Mouse (Mus musculus) embryo, embryonic 11.5 days (tissue): ENCODE measurements at regions not wholly inside any gene's neighbourhood (a gene's known extent, or its start where the extent isn't known, plus 50 kb on each side); places are given as distances from the start of the nearest gene placed in this dataset.

Experiments
- DNase-seq: peaks from one replicate; pipeline ENCODE4 v3.0.0-alpha.2; 2012; ENCODE audit warnings: low read depth, low spot score

- peak; percentile 62 for DNase-seq
Measured at GRCm38 (mm10) chr4:62755237-62755900, 195.7 kb downstream of the Rgs3 start.

GRCm38 (mm10) chr4:62756721-62757206 is 197.1 kb downstream of the Rgs3 start:
- DNase-seq = no peak

- no peak for DNase-seq
Measured at GRCm38 (mm10) chr4:62760748-62761604, 201.3 kb downstream of the Rgs3 start.

- peak; percentile 60 for DNase-seq
Measured at GRCm38 (mm10) chr4:62761672-62762071, 202.0 kb downstream of the Rgs3 start.

- peak; percentile 68 for DNase-seq
Measured at GRCm38 (mm10) chr4:62763990-62764389, 201.4 kb upstream of the Zfp618 start.

- DNase-seq = no peak
Measured at GRCm38 (mm10) chr4:62769469-62770234, 195.7 kb upstream of the Zfp618 start.

- no peak for DNase-seq
Measured at GRCm38 (mm10) chr4:62775005-62775609, 190.3 kb upstream of the Zfp618 start.

- DNase-seq = no peak
Measured at GRCm38 (mm10) chr4:62776881-62777280, 188.5 kb upstream of the Zfp618 start.

- DNase-seq = no peak
Measured at GRCm38 (mm10) chr4:62777436-62777835, 187.9 kb upstream of the Zfp618 start.

- DNase-seq = no peak
Measured at GRCm38 (mm10) chr4:62778621-62779020, 186.8 kb upstream of the Zfp618 start.

- DNase-seq = peak; percentile 87
Measured at GRCm38 (mm10) chr4:62780409-62780808, 185.0 kb upstream of the Zfp618 start.

- no peak for DNase-seq
Measured at GRCm38 (mm10) chr4:62780837-62781236, 184.5 kb upstream of the Zfp618 start.

GRCm38 (mm10) chr4:62781309-62781800 is 184.0 kb upstream of the Zfp618 start:
- no peak for DNase-seq

GRCm38 (mm10) chr4:62785711-62786110 is 179.7 kb upstream of the Zfp618 start:
- no peak for DNase-seq

GRCm38 (mm10) chr4:62789696-62790095 is 175.7 kb upstream of the Zfp618 start:
- no peak for DNase-seq

- DNase-seq = no peak
Measured at GRCm38 (mm10) chr4:62793582-62793981, 171.8 kb upstream of the Zfp618 start.

GRCm38 (mm10) chr4:62795538-62795937 is 169.8 kb upstream of the Zfp618 start:
- DNase-seq = no peak

- DNase-seq = no peak
Measured at GRCm38 (mm10) chr4:62799923-62800322, 165.4 kb upstream of the Zfp618 start.

GRCm38 (mm10) chr4:62805841-62806240 is 159.5 kb upstream of the Zfp618 start:
- DNase-seq = no peak

- DNase-seq = no peak
Measured at GRCm38 (mm10) chr4:62806786-62807185, 158.6 kb upstream of the Zfp618 start.

- no peak for DNase-seq
Measured at GRCm38 (mm10) chr4:62807926-62808552, 157.3 kb upstream of the Zfp618 start.
